Mouse (Mus musculus): ENCODE measurements around the gene Kank1.

- TF ChIP-seq CTCF (IDR thresholded peaks at IDR 0.05; ENCODE audit: low read depth, low read length) (peak; percentile 47), POLR2A (IDR thresholded peaks at IDR 0.05; ENCODE audit: borderline replicate concordance, low read depth, low read length) (no peak)
These were observed 97.6 kb downstream of the Kank1 start for GRCm38 (mm10) chr19:25334360-25334759.

Measured in bone marrow macrophage, adult 2 months (primary cell).